Mouse (Mus musculus) liver, embryonic 14.5 days (tissue): ENCODE measurements around the gene Acoxl. TPM values are rescaled to one million over a fixed set of nuclear protein-coding genes. Genes with fewer than 3 reads are reported as not detected.

Experiments
- ATAC-seq: fragments of 200-750 bp; cut with Nextera tagmentation; 2 replicates; pipeline ENCODE4 v1.8.0; 2017; ENCODE audit warnings: moderate number of reproducible peaks, mild to moderate bottlenecking, moderate library complexity; ENCODE audit not compliant: insufficient read depth
- DNase-seq, 3 experiments: peaks; one replicate each; pipeline ENCODE4 v3.0.0-alpha.2; 2012 to 2013; ENCODE audit warnings: low read depth in 3 of 3, low spot score in 3 of 3
- H3K27ac ChIP-seq: fragments of 300-500 bp; sonication (generic); 2 replicates; pipeline ENCODE4 v1.5.1; 2014; ENCODE audit warnings: moderate library complexity, mild to moderate bottlenecking, control low read depth, inconsistent platforms
- H3K27me3 ChIP-seq: fragments of 300-500 bp; sonication (generic); 2 replicates; pipeline ENCODE4 v1.6.1; 2014; ENCODE audit warnings: mild to moderate bottlenecking, low read length, moderate library complexity; ENCODE audit not compliant: control insufficient read depth, insufficient read depth
- H3K36me3 ChIP-seq: fragments of 300-500 bp; sonication (generic); replicated peaks from 2 replicates; pipeline ENCODE4 v1.6.1; 2014; ENCODE audit warnings: low read depth; ENCODE audit not compliant: control insufficient read depth, insufficient read depth
- H3K4me1 ChIP-seq, 2 experiments: fragments of 200-500 bp in 1 of 2; fragments of 300-500 bp in 1 of 2; sonication (generic) in 1 of 2; replicated peaks; 2 replicates each; pipeline ENCODE4 v1.6.1; 2012 to 2014; ENCODE audit warnings: antibody characterized with exemption in 1 of 2, inconsistent platforms in 1 of 2, low read length in 1 of 2; ENCODE audit not compliant: control insufficient read depth in 2 of 2, insufficient read depth in 2 of 2
- H3K4me2 ChIP-seq: fragments of 300-500 bp; sonication (generic); 2 replicates; pipeline ENCODE4 v1.6.1; 2014; ENCODE audit warnings: low read depth, mild to moderate bottlenecking, control low read depth, moderate library complexity
- H3K4me3 ChIP-seq, 2 experiments: fragments of 200-500 bp in 1 of 2; fragments of 300-500 bp in 1 of 2; sonication (generic) in 1 of 2; 2 replicates each; pipeline ENCODE4 v1.5.1; 2012 to 2014; ENCODE audit warnings: low read depth in 2 of 2, low read length in 2 of 2, mild to moderate bottlenecking in 2 of 2, control low read depth in 1 of 2, inconsistent platforms in 1 of 2, moderate library complexity in 1 of 2; ENCODE audit not compliant: insufficient read depth in 1 of 2
- H3K9ac ChIP-seq: fragments of 300-500 bp; sonication (generic); replicated peaks from 2 replicates; pipeline ENCODE4 v1.6.1; 2014; ENCODE audit warnings: mild to moderate bottlenecking, control low read depth, moderate library complexity
- H3K9me3 ChIP-seq: fragments of 300-500 bp; sonication (generic); 2 replicates; pipeline ENCODE4 v1.6.1; 2016; ENCODE audit warnings: low read length, mixed read lengths; ENCODE audit not compliant: control insufficient read depth
- CTCF ChIP-seq: IDR thresholded peaks from 2 replicates; pipeline ENCODE4 v1.5.1; 2016; ENCODE audit warnings: antibody characterized with exemption, low read depth, control low read depth
- EP300 ChIP-seq: IDR thresholded peaks from 2 replicates; pipeline ENCODE4 v1.6.1; 2016; ENCODE audit warnings: antibody characterized with exemption, low read depth
- WGBS: fragments of 180-500 bp; shearing (Covaris S2); extraction: QIAGEN DNeasy Blood & Tissue Kit; methylation state at CpG from one replicate; pipeline ENCODE4 v1.1.7; 2014; ENCODE audit not compliant: insufficient replicate concordance; 5-methylcytosine and 5-hydroxymethylcytosine counted together
- polyA plus RNA-seq, 2 experiments: library from polyadenylated mRNA; depleted of rRNA in 1 of 2; stranded (reverse) in 1 of 2; unstranded in 1 of 2; fragments of >200 nt; fragmentation: Nextera tagmentation in 1 of 2; extraction: Ambion mirVana in 1 of 2; gene quantifications; 2 replicates each; pipeline versions ENCODE4 v1.2.1 to v1.2.3; 2012 to 2014

Acoxl gene
- polyA plus RNA-seq, 2 experiments: not detected

DNA sequence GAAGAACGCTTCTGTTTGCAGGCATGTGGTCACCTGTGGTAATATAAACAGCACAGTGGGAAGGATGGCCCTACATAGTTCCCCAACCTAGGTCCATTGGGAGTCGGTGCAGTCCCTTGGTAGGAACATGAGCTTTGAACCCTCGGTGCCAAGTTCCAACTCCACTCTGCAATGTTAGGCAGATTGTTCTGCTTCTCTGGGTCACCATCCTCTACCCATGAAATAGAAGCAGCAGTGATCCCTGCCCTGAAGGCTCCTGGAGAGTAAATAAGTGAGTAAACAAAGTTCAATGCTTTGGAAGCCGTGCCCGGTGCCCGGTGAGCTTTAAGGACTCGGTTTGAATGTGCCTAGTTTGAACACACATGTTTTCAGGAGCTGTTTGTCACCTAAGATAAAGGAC lies 233.1 kb downstream of the Acoxl start:
- Histone ChIP-seq H3K4me2 (no peak overlapping the region), H3K4me3 (no peak overlapping the region), H3K27ac (no peak overlapping the region), H3K27me3 (no peaks in the 10 kb centered on the region), H3K9ac (no peak overlapping the region), H3K4me1 (no peaks in the 10 kb centered on the region), H3K36me3 (no peaks in the 10 kb centered on the region), H3K9me3 (no peaks in the 10 kb centered on the region)
- 58% methylated on average over 7 of the region's 7 CpGs for WGBS
- DNase-seq (no peak), ATAC-seq (no peak)
- TF ChIP-seq CTCF (no peak), EP300 (no peak)

DNA sequence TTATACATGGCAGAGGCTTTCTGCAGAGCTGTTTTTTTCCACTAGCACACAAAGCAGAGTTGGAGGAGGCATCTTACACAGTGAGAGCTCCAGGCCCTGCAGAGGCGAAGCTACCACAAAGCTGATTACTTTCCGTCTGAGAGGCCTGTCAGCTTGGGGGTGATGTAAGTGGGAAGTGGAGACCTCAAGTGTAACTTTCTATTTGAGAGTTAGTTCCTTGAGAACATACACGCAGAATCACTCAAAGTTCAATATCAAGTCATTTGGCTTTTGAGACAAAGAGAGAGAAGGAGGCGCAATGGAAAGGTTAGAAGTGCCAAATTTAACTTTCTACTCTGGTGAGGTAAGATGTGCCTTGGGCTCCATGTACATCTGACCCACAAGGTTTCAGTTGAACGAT lies 234.3 kb downstream of the Acoxl start:
- 51% methylated on average over 5 of the region's 5 CpGs for WGBS
- Histone ChIP-seq H3K27me3 (no peaks in the 10 kb centered on the region), H3K4me1 (no peaks in the 10 kb centered on the region), H3K36me3 (no peaks in the 10 kb centered on the region), H3K4me2 (no peak overlapping the region), H3K9ac (no peak overlapping the region), H3K4me3 (no peak overlapping the region), H3K9me3 (no peaks in the 10 kb centered on the region), H3K27ac (no peak overlapping the region)
- DNase-seq: no peak
- ATAC-seq: no peak
- TF ChIP-seq EP300 (no peak), CTCF (no peak)

DNA sequence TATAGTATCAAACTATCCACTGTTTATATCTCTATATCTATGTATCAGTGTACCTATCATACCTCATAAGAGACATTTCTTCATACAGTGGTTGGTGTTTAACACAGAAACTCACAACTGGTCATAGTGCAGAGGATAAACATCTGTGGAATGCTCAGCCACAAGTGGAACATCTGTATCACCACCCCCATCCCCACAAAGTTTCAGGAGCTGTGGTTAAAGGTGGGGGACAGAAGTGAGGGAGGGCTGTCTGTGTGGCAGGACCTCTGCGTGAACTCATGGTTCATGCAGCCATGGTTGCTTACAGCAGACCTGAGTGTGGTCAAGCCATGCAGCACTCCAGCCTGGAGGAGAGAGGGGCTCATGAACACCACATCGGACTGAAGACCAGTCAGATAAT lies 234.9 kb downstream of the Acoxl start:
- TF ChIP-seq CTCF (no peak), EP300 (no peak)
- ATAC-seq (no peak), DNase-seq (no peak)
- no peaks in the 10 kb centered on the region for H3K36me3 ChIP-seq
- no peak overlapping the region for H3K4me2 ChIP-seq
- H3K4me1 ChIP-seq: no peaks in the 10 kb centered on the region
- H3K4me3 ChIP-seq: no peak overlapping the region
- H3K9me3 ChIP-seq: no peaks in the 10 kb centered on the region
- no peak overlapping the region for H3K9ac ChIP-seq
- 56% methylated on average over 2 of the region's 2 CpGs for WGBS
- no peaks in the 10 kb centered on the region for H3K27me3 ChIP-seq
- no peak overlapping the region for H3K27ac ChIP-seq

- Histone ChIP-seq H3K4me1 (no peaks in the 10 kb centered on the region), H3K9ac (no peak overlapping the region), H3K27me3 (no peaks in the 10 kb centered on the region), H3K36me3 (no peaks in the 10 kb centered on the region), H3K9me3 (no peaks in the 10 kb centered on the region), H3K27ac (no peak overlapping the region), H3K4me3 (no peak overlapping the region), H3K4me2 (no peak overlapping the region)
- ATAC-seq (no peak), DNase-seq (no peak)
- 60% methylated on average over 4 of the region's 4 CpGs for WGBS
- no peak for TF ChIP-seq EP300
- TF ChIP-seq CTCF: no peak
Measured at GRCm38 (mm10) chr2:128076936-128077335, 238.3 kb downstream of the Acoxl start.

- no peak for ATAC-seq
- DNase-seq: no peak
- H3K27me3 ChIP-seq: no peaks in the 10 kb centered on the region
Measured at GRCm38 (mm10) chr2:128078859-128079258, 240.2 kb downstream of the Acoxl start.

More at GRCm38 (mm10) chr2:128078859-128079258, 240.2 kb downstream of the Acoxl start:
- H3K4me2 ChIP-seq: no peak overlapping the region
- TF ChIP-seq EP300 (no peak), CTCF (peak; percentile 67)
- no peaks in the 10 kb centered on the region for H3K9me3 ChIP-seq
- peaks cover 0 to under 1% of the 10 kb centered on the region in 2 experiments; a peak in 2 of 4 replicates for H3K4me1 ChIP-seq
- WGBS: 49% methylated on average over 5 of the region's 5 CpGs
- H3K9ac ChIP-seq: no peak overlapping the region
- no peak overlapping the region for H3K4me3 ChIP-seq
- no peak overlapping the region for H3K27ac ChIP-seq
- no peaks in the 10 kb centered on the region for H3K36me3 ChIP-seq
